Mouse (Mus musculus) cortical plate, adult 2 months (tissue): ENCODE measurements around the gene Alkbh3.

ENCODE experiments used
- CTCF ChIP-seq: fragments of 200-500 bp; IDR thresholded peaks from 2 replicates; pipeline ENCODE4 v1.5.1; 2011; ENCODE audit warnings: mild to moderate bottlenecking, control low read depth, low read length; ENCODE audit not compliant: insufficient read depth; ENCODE audit errors: extremely low read depth
- POLR2A ChIP-seq: fragments of 200-500 bp; IDR thresholded peaks from 2 replicates; pipeline ENCODE4 v1.6.1; 2011; ENCODE audit warnings: mild to moderate bottlenecking, low read length, control low read depth; ENCODE audit not compliant: insufficient read depth; ENCODE audit errors: extremely low read depth

DNA sequence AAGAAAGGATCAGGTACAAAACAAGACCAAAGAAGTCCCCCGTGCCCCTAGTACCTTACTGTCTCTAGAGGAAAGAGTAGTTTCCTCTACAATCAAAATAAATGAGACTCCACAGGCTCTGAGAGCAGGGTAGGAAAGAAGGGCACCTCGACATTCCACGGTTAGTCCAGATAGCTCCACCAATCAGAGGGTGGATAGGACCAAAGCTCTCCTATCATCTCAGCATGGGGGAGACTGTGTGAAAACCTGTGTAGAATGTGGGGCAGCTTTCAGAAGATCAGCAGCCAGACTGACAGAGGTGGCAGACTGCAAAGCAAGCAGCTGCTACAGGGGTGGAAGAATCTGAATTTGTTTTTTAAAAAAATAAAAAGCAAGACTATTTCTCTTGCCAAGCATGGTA is 17.8 kb downstream of the Alkbh3 start:
- TF ChIP-seq CTCF (no peak), POLR2A (no peak)
